Mouse (Mus musculus): ENCODE measurements around the gene Dgkh. TPM values are rescaled to one million over a fixed set of nuclear protein-coding genes. Genes with fewer than 3 reads are reported as not detected.
A peak's percentile ranks its signal among the peaks of the same experiment; 100 is the strongest.

Dgkh gene
- polyA plus RNA-seq, 1 experiment from 2014 or later: 2.8 TPM

- Histone ChIP-seq H3K27ac (replicated peaks in 1 of 2; ENCODE audit: control insufficient read depth in 1 of 2, insufficient read depth in 1 of 2, low read depth in 2 of 2, low read length in 2 of 2) (0 out of 4 replicates have a peak overlapping the region, but pooled peaks of 1 of the 2 experiments have one; percentile 14), H3K4me2 (ENCODE audit: low read length) (no peak overlapping the region), H3K27me3 (ENCODE audit: control insufficient read depth, insufficient read depth, low read length) (no peaks in the 10 kb centered on the region), H3K4me1 (ENCODE audit: control insufficient read depth in 2 of 2, insufficient read depth in 2 of 2, low read length in 2 of 2) (peaks cover 13 to 53% of the 10 kb centered on the region in 2 experiments), H3K9ac (ENCODE audit: low read length) (no peak overlapping the region), H3K36me3 (ENCODE audit: control insufficient read depth, insufficient read depth, low read length) (peaks cover 15% of the 10 kb centered on the region), H3K4me3 (ENCODE audit: control insufficient read depth in 1 of 2, insufficient read depth in 1 of 2, low read depth in 1 of 2, low read length in 2 of 2) (no peak overlapping the region), H3K9me3 (ENCODE audit: control insufficient read depth, low read length) (no peaks in the 10 kb centered on the region)
- no peak for ATAC-seq (ENCODE audit: insufficient number of reproducible peaks, insufficient read depth, low FRiP score, low read depth)
- 98% methylated on average over 3 of the region's 3 CpGs for WGBS
Measured at GRCm38 (mm10) chr14:78525611-78526457, 206.7 kb downstream of the Dgkh start.

DNA sequence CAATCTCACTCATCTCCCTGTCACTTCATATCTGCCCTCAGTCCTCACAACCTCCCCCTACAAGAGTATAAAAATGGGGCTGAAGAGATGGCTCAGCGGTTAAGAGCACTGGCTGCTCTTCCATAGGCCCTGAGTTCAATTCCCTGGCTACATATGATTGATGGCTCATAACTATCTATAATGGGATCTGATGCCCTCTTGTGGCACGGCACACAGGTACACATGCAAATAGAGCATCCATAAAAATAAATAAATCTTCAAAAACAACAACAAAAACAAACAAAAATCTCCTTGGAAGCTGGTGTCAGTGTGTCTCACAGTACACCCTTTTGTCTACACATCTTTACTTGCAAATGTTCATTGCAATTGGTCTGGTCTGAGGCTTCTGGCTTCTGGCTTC is 207.5 kb downstream of the Dgkh start:
- no peak overlapping the region for H3K4me2 ChIP-seq (ENCODE audit: low read length)
- no peak overlapping the region for H3K9ac ChIP-seq (ENCODE audit: low read length)
- H3K27ac ChIP-seq (replicated peaks in 1 of 2; ENCODE audit: control insufficient read depth in 1 of 2, insufficient read depth in 1 of 2, low read depth in 2 of 2, low read length in 2 of 2): no peak overlapping the region
- H3K9me3 ChIP-seq (ENCODE audit: control insufficient read depth, low read length): no peaks in the 10 kb centered on the region
- WGBS: 88% methylated on average over 2 of the region's 2 CpGs
- H3K27me3 ChIP-seq (ENCODE audit: control insufficient read depth, insufficient read depth, low read length): no peaks in the 10 kb centered on the region
- ATAC-seq (ENCODE audit: insufficient number of reproducible peaks, insufficient read depth, low FRiP score, low read depth): no peak
- H3K4me3 ChIP-seq (ENCODE audit: control insufficient read depth in 1 of 2, insufficient read depth in 1 of 2, low read depth in 1 of 2, low read length in 2 of 2): no peak overlapping the region
- H3K36me3 ChIP-seq (ENCODE audit: control insufficient read depth, insufficient read depth, low read length): peaks cover 20% of the 10 kb centered on the region
- H3K4me1 ChIP-seq (ENCODE audit: control insufficient read depth in 2 of 2, insufficient read depth in 2 of 2, low read length in 2 of 2): peaks cover 13 to 51% of the 10 kb centered on the region in 2 experiments

GRCm38 (mm10) chr14:78510713-78511112 is 221.9 kb downstream of the Dgkh start:
- 67% methylated on average over 9 of the region's 9 CpGs for WGBS
- H3K4me1 ChIP-seq (ENCODE audit: control insufficient read depth in 2 of 2, insufficient read depth in 2 of 2, low read length in 2 of 2): peaks cover 0 to 10% of the 10 kb centered on the region in 2 experiments; a peak in 3 of 4 replicates
- no peak for ATAC-seq (ENCODE audit: insufficient number of reproducible peaks, insufficient read depth, low FRiP score, low read depth)
- H3K4me3 ChIP-seq (ENCODE audit: control insufficient read depth in 1 of 2, insufficient read depth in 1 of 2, low read depth in 1 of 2, low read length in 2 of 2): no peak overlapping the region
- H3K9me3 ChIP-seq (ENCODE audit: control insufficient read depth, low read length): no peaks in the 10 kb centered on the region
- no peak overlapping the region for H3K4me2 ChIP-seq (ENCODE audit: low read length)
- no peak overlapping the region for H3K9ac ChIP-seq (ENCODE audit: low read length)
- peaks cover 89% of the 10 kb centered on the region for H3K36me3 ChIP-seq (ENCODE audit: control insufficient read depth, insufficient read depth, low read length)
- no peak overlapping the region; a peak in 1 of 4 replicates for H3K27ac ChIP-seq (replicated peaks in 1 of 2; ENCODE audit: control insufficient read depth in 1 of 2, insufficient read depth in 1 of 2, low read depth in 2 of 2, low read length in 2 of 2)
- no peaks in the 10 kb centered on the region for H3K27me3 ChIP-seq (ENCODE audit: control insufficient read depth, insufficient read depth, low read length)

GRCm38 (mm10) chr14:78509791-78510190 is 222.8 kb downstream of the Dgkh start:
- no peak overlapping the region for H3K9ac ChIP-seq (ENCODE audit: low read length)
- peaks cover 0 to 10% of the 10 kb centered on the region in 2 experiments; a peak in 3 of 4 replicates for H3K4me1 ChIP-seq (ENCODE audit: control insufficient read depth in 2 of 2, insufficient read depth in 2 of 2, low read length in 2 of 2)
- H3K9me3 ChIP-seq (ENCODE audit: control insufficient read depth, low read length): no peaks in the 10 kb centered on the region
- WGBS: 85% methylated on average over 6 of the region's 6 CpGs
- H3K36me3 ChIP-seq (ENCODE audit: control insufficient read depth, insufficient read depth, low read length): peaks cover 90% of the 10 kb centered on the region
- no peak for ATAC-seq (ENCODE audit: insufficient number of reproducible peaks, insufficient read depth, low FRiP score, low read depth)
- H3K27ac ChIP-seq (replicated peaks in 1 of 2; ENCODE audit: control insufficient read depth in 1 of 2, insufficient read depth in 1 of 2, low read depth in 2 of 2, low read length in 2 of 2): no peak overlapping the region
- H3K4me3 ChIP-seq (ENCODE audit: control insufficient read depth in 1 of 2, insufficient read depth in 1 of 2, low read depth in 1 of 2, low read length in 2 of 2): no peak overlapping the region
- no peaks in the 10 kb centered on the region for H3K27me3 ChIP-seq (ENCODE audit: control insufficient read depth, insufficient read depth, low read length)
- H3K4me2 ChIP-seq (ENCODE audit: low read length): no peak overlapping the region

Other genes with a start within 250 kb of the Dgkh start
- gene Akap11, start 196.0 kb downstream of the Dgkh start, polyA plus RNA-seq (2014; fragmentation: Nextera tagmentation; extraction: Ambion mirVana): 13.4 and 14.0 TPM in 2 replicates
- gene Vwa8, start 116.3 kb upstream of the Dgkh start, polyA plus RNA-seq (2014; fragmentation: Nextera tagmentation; extraction: Ambion mirVana): 23.1 and 25.2 TPM in 2 replicates